Mouse (Mus musculus) heart, adult 2 months (tissue): Measurements from ENCODE around the gene Aif1.

Source experiments
- CTCF ChIP-seq: fragments of 200-600 bp; IDR thresholded peaks from 2 replicates; pipeline ENCODE4 v1.8.1; 2022; ENCODE audit warnings: antibody characterized with exemption, mild to moderate bottlenecking, moderate library complexity
- EP300 ChIP-seq: fragments of 200-500 bp; IDR thresholded peaks from 2 replicates; pipeline ENCODE4 v1.6.1; 2011; ENCODE audit warnings: low read depth, low read length, control low read depth; ENCODE audit not compliant: insufficient read depth
- POLR2A ChIP-seq: fragments of 200-500 bp; IDR thresholded peaks from 2 replicates; pipeline ENCODE4 v1.6.1; 2011; ENCODE audit warnings: mild to moderate bottlenecking, low read depth, low read length, control low read depth; ENCODE audit not compliant: insufficient read depth

DNA sequence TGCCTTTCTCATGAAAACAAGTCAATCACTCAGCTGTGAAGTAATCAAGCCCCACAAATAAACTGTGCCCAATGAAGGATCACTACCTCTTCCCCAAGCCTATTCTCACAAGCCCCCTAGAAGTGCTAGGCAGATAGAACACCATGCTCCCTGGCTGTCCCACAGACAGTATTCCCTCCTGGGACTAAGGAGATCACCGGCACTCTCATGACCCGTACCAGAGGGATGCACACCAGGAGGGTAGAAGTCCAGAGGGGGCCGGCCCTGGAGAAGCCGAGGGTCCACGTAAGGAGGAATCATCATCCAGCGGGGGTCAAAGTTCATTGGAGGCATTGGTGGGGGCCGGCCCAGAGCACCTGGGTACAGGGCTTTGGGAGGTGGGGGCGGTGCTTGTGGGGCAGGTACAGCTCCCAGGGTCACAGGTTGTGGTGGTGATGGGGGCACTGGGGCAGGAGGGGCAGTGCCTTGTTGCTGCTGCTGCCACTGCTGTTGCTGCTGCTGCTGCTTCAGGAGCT, 18.1 kb downstream of the Aif1 start:
- TF ChIP-seq POLR2A (no peak), CTCF (no peak), EP300 (no peak)
